Mouse (Mus musculus): ENCODE results near the gene Cnot4.

The Cnot4 gene

DNA sequence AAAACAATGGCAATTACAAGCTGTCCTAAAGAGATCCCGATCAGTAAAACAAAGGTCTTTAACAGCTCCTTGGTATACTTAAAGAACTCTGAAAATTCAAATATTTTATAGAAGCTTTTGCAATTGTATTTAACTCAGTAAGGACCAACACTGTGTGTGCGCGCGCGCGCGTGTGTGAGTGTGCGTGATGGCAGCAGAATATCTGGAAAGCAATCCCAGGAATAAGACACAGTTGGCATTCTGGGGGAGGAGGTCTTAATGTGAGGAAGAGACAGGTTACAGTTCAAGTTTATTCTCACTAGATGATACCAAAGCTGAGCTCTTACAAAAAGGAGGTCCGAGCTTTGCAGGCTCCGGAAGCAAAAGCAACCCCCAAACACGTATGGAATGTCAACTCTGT is 100.2 kb downstream of the Cnot4 start:
- no peak for DNase-seq (ENCODE audit: low read depth, low spot score)

DNA sequence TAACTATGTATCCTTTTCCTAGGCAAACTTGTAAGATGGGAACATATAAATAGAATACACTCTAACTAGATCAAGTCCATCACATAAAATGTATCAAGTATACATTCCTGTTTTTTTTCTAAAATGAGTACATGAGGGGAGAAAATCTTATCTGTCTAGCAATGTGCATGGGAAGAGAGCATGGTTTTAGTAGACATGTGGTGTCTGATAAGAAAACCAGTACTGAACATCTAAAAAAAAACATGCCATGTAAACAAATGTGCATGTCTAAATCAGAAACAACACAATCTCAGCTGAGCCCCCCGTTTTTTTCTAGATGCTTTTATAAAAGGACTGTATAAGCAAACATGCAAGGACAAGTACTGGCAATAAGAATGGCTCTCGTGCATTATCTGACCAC is 100.8 kb downstream of the Cnot4 start:
- no peak for DNase-seq (ENCODE audit: low read depth, low spot score)

DNA sequence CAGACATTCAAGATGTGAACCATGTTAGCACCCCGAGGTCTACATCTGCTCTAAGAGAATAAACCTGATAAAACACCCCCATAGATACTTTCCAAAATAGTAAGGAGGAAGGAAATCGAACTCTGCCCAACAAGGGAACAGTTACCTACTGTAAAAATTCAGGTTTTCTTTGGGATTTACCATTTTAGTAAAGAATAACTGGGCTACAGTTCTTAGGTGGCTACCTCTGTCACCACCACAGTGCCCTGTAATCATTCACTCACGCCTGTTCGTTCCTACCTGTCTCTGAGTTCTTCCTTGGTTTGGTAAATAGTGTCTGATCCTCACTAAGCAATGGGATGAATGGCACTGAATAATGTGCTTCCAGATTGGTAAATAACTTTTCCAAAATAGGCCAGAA is 102.7 kb downstream of the Cnot4 start:
- no peak for DNase-seq (ENCODE audit: low read depth, low spot score)

DNA sequence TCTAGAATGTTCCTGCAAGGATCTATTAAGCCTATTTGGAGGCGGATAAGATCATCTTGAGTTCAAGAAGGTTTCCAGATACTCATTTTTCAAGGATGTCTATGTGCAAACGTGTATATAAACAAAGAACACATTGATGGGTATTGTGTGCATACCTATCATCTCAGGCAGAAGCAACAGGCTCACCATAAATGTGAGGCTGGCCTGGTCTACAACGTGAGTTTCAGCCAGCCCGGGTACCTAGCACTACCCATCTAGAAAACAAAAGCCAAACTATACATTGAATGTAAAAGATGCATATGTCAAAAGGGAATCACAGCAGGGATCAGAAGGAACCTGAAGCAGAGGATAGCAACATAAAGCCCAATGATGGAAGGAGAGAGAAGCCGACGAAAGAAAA is 103.3 kb downstream of the Cnot4 start:
- no peak for DNase-seq (ENCODE audit: low read depth, low spot score)

DNA sequence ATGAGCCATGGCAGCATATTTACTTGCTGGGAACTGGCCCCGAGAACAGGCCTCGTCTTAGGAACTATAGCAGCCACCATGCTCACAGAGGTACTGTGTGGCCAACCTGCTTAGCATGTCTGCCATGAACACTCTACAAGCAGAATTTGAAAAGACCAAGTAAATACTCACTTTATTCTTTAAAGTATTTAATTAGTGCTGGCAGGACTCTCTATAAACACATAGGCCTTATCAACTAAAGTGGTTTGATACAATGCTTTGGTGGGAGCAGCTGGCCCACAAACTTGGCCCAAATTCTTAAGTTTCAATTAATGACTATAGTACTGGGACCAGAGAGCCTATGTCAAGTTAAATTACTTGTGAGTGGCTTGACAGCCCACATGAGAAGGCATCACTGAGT is 105.5 kb downstream of the Cnot4 start:
- DNase-seq (ENCODE audit: low read depth, low spot score), result no peak

DNA sequence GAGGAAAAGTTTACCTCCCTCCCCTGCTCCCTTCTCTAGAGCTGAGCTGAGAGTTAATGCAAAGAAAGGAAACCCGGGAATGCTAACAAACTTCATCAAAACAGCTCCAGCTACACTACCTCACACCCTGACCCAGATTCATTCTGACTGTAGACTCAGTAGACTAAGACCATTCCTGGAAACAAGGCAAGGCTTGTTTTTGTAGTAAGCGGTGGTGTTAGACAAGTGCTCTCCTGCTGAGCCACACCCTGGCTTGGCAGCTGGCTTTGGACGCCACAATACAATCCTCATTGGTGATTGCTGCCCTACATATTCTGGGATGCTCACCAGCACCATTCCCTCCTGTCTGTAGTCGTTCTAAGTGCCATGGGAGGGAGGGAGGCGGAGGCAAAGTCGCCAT is 106.3 kb downstream of the Cnot4 start:
- DNase-seq (ENCODE audit: low read depth, low spot score), result no peak

DNA sequence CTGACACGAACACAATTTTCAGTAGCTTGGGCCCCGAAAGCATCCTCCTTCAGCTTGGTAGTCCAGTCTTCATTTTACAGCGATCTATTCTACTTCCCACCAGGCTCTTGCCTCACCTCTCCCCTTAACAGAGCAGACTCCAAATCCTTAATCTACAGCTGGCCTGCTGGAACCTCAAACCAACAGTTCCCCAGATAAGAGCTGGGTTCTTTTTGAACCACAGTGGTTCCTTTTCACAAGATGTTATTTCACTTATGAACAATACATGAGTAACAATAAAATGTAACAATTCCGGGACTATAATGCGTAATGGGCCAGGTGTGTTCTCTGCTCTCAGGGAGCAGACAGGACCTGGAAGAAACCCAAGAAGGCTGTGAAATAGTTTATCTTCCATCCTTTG is 116.9 kb downstream of the Cnot4 start:
- no peak for DNase-seq (ENCODE audit: low read depth, low spot score)

DNA sequence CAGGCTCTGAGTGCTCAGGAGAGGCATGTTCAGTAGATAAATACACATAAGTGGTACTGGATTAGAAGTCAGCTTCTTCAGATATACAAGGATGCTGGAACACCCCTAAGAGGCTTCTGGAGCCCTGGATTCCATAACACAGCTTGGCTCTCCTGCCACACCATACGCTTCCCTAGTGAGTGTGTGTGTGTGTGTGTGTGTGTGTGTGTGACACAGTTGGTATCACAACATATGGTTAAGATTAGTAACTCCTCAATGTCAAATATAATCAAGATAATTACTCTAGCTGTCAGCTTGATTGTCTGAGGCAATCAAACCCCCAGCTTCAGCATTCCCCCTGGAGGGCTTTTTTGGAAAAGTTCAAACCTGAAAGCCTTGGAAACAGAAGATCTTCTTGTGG is 121.6 kb downstream of the Cnot4 start:
- DNase-seq (ENCODE audit: low read depth, low spot score), result no peak

DNA sequence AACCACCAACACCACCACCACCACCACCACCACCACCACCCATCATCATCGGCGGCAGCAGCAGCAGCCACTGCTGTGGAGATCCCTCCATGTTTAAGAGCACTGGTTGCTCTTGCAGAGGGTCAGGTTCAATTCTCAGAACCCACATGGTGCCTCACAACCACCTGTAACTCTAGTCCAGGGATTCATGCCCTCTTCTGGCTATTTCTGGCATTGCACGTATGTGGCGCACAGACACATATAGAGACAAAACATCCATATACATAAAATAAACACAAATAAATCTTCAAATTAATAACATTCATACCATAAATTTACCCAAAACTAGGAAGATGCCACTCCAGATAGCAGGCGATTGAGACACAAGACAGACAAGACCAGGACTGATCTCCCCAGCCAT is 122.8 kb downstream of the Cnot4 start:
- no peak for DNase-seq (ENCODE audit: low read depth, low spot score)

DNA sequence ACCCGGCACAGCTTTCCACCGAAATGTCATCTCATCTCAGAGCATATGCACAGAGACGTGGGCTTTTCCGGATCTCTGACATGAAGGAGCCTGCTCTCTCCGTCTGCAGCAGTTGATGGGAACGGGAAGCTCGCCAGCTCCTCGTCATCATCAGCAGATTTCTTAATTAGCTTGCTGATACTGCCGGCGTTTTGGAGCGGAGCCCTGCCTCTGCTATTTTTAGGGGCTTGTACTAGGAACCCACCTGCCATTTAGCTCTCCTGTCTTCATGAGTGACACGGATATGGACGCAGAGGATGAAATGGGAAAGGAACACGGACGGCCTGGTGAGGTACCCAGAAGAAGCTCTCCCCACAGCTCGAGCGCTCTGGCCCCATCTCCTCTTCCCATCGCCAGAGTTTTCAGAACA is 131.3 kb downstream of the Cnot4 start:
- DNase-seq (ENCODE audit: low read depth, low spot score), result peak; percentile 66

DNA sequence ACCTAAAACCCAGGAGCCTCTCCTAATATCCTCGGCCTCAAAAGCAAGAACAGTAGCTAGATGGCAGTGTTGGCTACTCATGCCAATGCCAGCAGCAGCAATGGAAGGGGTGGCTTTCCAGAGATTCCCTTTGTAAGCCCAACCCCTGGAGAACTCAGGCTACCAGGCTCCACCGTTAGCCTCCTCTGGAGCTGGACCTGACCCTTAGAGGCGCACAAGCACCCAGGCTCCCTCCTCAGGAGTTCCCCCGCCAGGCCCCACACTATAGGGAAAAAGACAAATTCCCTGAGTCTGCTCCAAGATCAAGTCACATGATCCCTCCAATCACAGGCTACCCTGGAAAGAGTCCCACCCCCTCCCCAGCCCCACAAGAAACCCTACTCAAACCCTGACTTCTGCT is 134.4 kb downstream of the Cnot4 start:
- DNase-seq (ENCODE audit: low read depth, low spot score), result peak; percentile 36

DNA sequence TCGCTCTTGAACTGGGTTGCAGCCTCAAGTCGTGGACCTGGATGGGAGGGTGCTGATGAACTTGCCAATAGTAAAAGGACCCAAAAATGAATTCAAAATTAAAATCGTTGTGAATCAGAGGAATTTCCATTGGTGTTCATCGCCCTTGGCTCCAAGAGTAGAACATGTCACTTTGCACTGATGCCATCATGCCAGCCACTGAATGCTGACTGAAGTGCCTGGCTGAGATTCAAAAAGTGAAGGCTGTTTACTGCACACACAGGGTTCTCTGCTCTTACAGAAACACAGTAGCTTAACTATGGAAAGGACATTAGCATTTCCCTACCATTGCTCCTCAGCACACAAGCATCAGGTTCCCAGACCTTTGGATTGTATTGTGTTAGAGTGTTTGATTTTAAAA is 137.0 kb downstream of the Cnot4 start:
- no peak for DNase-seq (ENCODE audit: low read depth, low spot score)

DNA sequence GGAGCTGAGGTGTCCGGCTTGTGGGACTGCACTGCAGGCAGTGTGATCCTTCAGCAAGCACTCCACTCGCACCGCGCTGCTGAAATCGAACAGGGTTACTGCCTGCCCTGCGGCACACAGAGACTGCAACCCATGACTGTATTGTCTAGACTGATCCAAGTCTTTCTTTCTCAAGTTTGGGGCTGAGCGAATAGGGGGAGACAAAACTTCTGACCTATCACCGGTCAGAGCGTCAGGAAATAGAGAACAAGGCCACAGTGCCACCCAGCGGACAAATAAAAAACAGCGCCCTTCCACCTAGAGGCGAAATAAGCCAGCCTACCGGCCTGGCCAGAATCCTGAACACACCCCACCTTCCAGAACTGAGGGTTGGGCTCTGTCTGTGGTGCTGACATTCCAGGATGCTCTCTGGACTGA is 138.3 kb downstream of the Cnot4 start:
- DNase-seq (ENCODE audit: low read depth, low spot score), result peak; percentile 20

DNA sequence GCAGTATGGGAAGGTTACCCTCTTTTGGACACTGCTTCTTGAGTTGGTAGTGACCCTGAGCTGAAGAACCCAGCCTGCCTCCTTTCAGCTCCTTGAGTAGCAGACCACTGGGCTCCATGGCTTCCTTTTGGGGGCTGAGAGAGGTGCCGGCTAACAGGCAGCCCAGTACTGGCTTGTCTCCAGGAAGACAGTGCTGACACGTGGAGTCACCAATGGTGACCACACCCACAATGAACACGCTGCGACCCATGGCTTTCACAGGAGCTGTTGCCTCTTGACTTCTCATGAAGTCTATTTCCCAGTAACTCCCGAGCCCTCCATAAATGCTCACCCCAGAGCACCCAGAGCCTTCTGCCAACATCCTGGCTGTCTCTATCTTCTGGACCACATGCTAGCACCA is 138.8 kb downstream of the Cnot4 start:
- DNase-seq (ENCODE audit: low read depth, low spot score), result no peak

DNA sequence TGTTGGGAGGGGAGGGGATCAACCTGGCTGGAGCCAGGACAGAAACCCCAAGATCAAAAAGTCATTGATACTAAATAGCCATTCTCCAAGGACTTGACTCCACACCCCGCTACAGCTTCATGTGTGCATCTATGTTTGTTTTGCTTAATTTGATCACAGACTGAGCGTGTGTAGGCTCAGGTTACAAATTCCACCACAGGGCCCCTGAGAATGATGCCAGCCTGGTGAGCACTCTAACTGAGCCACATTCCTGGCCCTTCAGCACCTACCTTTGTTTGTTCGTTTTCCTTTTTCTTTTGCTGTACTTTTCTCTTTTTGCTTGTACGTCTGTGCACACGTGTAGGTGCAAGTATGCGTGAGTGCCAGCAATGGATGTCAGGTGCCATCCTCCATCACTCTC is 144.3 kb downstream of the Cnot4 start:
- DNase-seq (ENCODE audit: low read depth, low spot score), result no peak

DNA sequence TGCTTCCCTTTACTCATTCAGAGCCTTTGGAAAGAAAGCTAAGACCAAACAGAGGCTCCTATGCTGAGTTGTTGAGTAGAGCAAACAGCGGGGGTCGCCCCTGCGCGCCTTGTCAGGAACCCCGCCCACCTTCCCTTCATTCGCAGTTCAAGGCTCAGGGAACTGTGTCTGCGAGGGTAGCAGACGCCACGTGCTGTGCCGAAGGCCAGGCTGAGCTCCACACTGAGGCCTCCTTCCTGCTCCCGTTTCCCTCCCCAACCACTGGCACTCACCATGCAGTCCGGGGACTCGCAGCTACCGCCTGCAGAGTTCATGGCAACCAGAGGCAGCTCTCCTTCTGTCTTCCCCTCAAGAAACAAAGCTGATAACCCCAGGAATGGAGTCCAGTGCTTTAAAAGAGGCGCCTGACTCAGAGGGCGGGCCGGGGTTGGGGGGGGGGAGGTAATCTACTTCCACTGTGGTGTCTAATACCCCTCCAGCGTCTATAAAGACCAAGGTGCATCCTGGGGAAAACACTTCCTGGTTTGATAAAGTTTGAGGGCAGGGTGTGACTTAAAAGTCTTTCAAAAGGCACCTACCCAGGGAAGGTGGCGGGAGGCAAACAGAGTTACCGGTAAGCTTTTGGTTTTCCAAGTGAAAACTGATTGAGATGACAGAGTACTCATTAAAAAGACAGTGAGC is 145.3 kb downstream of the Cnot4 start, which contains the start of gene Slc23a4:
Slc23a4 (minus strand) TSS at position 324 of the 681 bp plus-strand sequence.
- DNase-seq (ENCODE audit: low read depth, low spot score), result no peak

DNA sequence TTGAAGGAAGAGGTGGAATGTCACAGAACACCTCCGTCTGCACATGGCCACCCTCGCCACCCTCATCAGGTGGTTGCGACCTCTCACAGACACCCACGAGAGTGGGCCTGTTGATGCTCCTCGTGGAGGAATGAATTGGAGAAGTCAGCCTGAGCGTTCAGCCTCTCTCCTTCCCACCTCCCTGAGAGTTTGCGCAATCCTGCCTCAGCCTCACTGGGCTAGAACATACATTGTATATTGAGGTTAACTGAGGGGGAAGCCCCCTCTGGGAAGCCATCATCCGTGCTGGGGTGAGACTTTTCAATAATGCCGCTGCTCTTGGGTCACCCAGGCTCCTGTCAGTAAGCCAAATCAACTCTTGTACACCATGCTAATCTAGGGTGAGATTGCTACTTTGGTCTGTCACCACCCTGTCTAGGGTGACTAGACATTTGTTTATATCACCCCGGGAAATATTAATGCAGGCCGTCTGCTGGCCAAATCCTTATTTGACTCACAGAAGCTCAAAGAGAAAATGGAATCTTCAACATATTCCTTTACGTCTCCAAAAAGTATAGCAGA is 146.4 kb downstream of the Cnot4 start:
- DNase-seq (ENCODE audit: low read depth, low spot score), result no peak

DNA sequence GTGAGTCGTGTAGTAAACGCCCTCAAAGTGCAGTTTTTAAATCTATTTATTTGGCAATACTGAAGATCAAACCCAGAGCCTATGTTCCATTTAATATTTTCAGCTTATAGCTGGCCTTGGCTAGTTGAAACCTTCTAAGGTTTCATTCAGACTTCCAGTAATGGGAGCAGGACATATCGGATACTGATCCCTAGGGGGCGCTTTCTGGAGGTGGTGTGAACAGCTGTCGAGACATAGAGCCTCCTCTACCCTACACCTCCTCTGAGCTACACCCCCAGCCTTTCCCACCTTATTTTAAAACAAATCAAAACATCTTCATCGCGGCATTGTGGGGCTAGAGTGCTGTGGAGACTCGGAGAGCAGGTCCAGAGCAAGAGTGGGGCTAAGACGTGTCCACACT is 152.9 kb downstream of the Cnot4 start:
- no peak for DNase-seq (ENCODE audit: low read depth, low spot score)

DNA sequence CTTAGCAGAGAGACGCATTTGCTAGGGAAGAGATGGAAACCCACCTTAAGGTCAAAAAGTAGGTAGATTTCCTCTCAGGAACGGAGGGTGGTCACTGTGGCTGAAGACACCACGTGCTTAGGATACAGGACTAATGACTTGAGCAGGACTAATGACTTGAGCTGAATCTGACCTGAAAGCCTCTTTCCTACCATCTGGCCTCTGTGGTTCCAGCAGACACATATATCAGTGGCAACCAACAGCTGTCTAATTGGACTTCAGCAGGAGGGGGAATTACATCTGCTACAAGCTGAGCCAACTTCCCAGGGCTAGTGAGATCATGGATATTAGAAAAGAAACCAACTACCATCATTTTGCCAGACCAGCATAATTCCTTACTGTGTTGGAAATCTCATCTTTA is 154.2 kb downstream of the Cnot4 start:
- DNase-seq (ENCODE audit: low read depth, low spot score), result no peak

Measured in brain, embryonic 18.5 days (tissue).